Mouse (Mus musculus) lung, postnatal 4 days (tissue): ENCODE results near the gene Sult2a3.
"Not testable (repeated sequence)": the region's sequence is repeated elsewhere in the genome, so short reads cannot be mapped to it uniquely, and the experiment has no call there.

ENCODE experiments used
- DNase-seq, 2 experiments: peaks; one replicate each; pipeline ENCODE4 v3.0.0; 2021

Gene Sult2a3

DNA sequence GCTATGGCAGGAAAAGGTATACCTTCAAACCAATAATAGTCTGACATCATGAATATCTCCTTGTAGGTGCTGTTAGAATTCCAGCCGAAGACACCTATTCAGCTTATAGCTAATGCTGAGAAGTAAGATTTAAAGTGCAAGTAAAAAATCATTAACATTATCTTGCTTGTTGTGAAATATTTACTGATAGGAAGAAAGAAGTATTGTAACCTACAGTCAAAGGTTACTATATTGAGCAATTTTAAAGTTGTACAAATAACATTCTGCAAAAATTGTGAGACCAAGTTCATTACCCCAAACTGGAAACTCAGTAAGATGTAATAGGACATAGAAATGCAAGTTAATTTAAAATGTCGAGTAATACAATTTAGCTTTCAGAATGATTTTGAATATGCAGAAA, at the start of gene Sult2a3:
Gene Sult2a3, minus strand, starts transcription at position 101 of the 400 bp plus-strand sequence.
- DNase-seq = no peak

GRCm38 (mm10) chr7:14120436-14120835, 2.4 kb downstream of the Sult2a3 start:
- DNase-seq = no peak

DNA sequence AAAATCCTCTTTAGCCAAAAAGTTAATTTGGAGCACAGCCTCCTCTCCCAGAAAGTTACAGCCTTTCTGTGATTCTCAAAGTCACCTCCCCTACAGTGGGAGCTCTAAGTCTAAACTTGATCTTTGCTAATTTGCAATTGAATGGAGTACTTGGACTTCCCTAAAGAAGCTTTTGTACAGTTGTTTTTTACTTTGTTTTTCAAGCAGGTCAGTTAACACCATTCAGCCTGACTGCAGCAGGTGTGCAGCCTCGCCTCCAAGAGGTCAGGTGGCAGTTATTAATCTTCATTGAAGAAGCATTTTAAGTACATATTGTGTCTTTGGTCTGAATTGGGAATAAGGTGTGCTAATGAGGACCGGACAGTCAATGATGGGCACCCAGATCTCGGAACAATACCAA, 3.0 kb downstream of the Sult2a3 start:
- not testable (repeated sequence) for DNase-seq

- DNase-seq = no peak
Observed at GRCm38 (mm10) chr7:14116761-14117160, 6.1 kb downstream of the Sult2a3 start.

DNA sequence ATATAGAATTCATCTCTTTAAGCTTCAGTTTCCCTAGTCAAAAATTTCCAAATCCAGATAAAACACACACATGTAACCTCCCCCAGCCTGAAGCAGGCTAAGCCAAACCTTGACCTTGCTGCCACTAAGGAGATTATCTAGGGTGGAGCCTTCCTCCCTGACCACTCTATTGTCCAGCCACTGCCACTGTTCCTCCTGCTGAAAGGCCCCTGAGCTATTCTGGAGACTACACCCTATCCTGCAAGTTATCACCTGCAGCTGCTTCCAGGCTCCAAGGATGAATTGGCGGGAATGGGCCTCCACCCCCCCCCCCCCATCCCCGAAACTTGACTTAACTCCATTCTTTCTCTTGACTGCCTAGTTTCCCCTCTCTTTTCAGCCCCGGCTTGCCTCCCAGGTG, 8.4 kb downstream of the Sult2a3 start:
- DNase-seq = not testable (repeated sequence)

DNA sequence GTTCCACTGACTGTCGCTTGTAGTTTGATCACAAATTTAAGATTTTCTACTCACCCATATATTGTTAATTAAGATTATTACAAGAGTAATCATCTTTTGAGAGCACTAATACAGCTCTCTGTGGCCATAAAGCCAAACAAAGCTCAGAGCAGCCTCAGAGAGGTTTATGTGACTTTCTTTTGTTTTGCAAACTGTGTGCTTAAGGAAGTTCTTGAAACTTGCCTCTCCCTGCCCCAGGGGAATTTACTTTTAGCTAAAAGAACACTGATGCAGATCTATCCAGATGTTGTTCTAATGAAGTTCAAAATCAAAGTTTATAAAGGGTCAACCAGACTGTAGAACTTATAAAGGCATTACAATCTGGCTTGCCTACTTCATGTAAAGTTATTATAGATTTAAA, 75.0 kb downstream of the Sult2a3 start:
- DNase-seq = not testable (repeated sequence)

GRCm38 (mm10) chr7:14030831-14031230, 92.0 kb downstream of the Sult2a3 start:
- DNase-seq = not testable (repeated sequence)
